Mouse (Mus musculus) limb, embryonic 15.5 days (tissue): ENCODE measurements at regions not wholly inside any gene's neighbourhood (a gene's known extent, or its start where the extent isn't known, plus 50 kb on each side); places are given as distances from the start of the nearest gene placed in this dataset.

Experiments
- ATAC-seq: fragments of 200-750 bp; cut with Nextera tagmentation; 2 replicates; pipeline ENCODE4 v1.8.0; 2017; ENCODE audit warnings: low read depth, moderate TSS enrichment; ENCODE audit not compliant: insufficient number of reproducible peaks, low FRiP score, low TSS enrichment
- H3K27ac ChIP-seq: fragments of 300-500 bp; sonication (generic); 2 replicates; pipeline ENCODE4 v1.5.1; 2015; ENCODE audit warnings: moderate library complexity, mild to moderate bottlenecking, inconsistent platforms
- H3K27me3 ChIP-seq: fragments of 300-500 bp; sonication (generic); 2 replicates; pipeline ENCODE4 v1.6.1; 2015; ENCODE audit warnings: inconsistent platforms
- H3K36me3 ChIP-seq: fragments of 300-500 bp; sonication (generic); 2 replicates; pipeline ENCODE4 v1.6.1; 2015; ENCODE audit warnings: inconsistent platforms
- H3K4me1 ChIP-seq: fragments of 300-500 bp; sonication (generic); 2 replicates; pipeline ENCODE4 v1.6.1; 2015; ENCODE audit warnings: inconsistent platforms
- H3K4me2 ChIP-seq: fragments of 300-500 bp; sonication (generic); 2 replicates; pipeline ENCODE4 v1.6.1; 2015; ENCODE audit warnings: mild to moderate bottlenecking, inconsistent platforms
- H3K4me3 ChIP-seq: fragments of 300-500 bp; sonication (generic); 2 replicates; pipeline ENCODE4 v1.5.1; 2015; ENCODE audit warnings: mild to moderate bottlenecking, inconsistent platforms
- H3K9ac ChIP-seq: fragments of 300-500 bp; sonication (generic); 2 replicates; pipeline ENCODE4 v1.6.1; 2015; ENCODE audit warnings: inconsistent platforms
- H3K9me3 ChIP-seq: fragments of 300-500 bp; sonication (generic); 2 replicates; pipeline ENCODE4 v1.6.1; 2016; ENCODE audit warnings: inconsistent platforms
- WGBS: fragments of 180-500 bp; shearing (Covaris S2); methylation state at CpG from one replicate; pipeline ENCODE4 v1.1.7; 2015; 5-methylcytosine and 5-hydroxymethylcytosine counted together

DNA sequence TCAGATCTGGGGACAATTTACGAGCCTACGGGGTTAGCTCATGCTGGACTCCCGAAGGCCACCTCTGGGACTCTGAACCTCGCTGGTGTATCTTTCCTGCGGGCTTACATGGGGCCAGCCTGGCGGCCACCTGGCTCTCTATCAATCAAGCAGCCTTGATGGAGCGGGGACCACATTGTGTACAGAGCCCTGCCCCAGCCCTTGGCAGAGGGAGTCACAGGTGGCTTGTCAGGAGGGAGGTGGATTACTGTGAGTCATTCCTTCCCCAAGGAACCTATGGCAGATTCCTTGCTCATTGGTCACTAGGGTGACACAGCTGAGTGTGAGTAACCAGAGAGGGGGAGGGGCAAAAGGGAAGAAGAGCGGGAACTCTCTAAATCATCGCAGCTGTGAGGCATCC lies 105.8 kb upstream of the Vangl1 start:
- Histone ChIP-seq H3K4me2 (peak overlapping the region; percentile 12; the same call in 1 of the 2 replicates), H3K27me3 (no peaks in the 10 kb centered on the region), H3K36me3 (no peaks in the 10 kb centered on the region), H3K9ac (no peak overlapping the region), H3K9me3 (no peaks in the 10 kb centered on the region), H3K4me3 (no peak overlapping the region), H3K4me1 (peaks cover 7% of the 10 kb centered on the region; the same call in 1 of the 2 replicates), H3K27ac (no peak overlapping the region)
- WGBS: 73% methylated on average over 9 of the region's 9 CpGs
- no peak for ATAC-seq

DNA sequence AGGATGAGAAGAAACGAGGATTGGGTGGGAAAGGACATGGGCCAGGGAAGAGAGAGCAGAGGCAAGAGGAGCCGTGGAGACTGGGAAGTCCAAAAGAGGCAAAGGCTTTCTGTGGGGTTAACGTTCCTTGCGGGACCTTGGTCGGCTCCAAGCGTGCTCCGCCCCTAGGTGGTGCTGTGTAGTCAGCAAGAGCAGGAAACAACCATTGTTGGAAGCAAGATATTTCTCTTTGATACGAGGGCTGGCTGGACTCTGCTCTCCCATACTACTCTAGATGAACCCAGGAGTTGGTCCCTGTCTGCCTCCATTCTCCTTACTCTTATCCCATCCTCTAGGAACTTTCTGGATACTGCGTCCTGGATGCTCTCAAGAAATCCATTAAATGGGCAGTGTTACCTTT lies 105.3 kb upstream of the Vangl1 start:
- Histone ChIP-seq H3K9ac (no peak overlapping the region), H3K4me2 (peak overlapping the region; percentile 12; the same call in 1 of the 2 replicates), H3K27ac (no peak overlapping the region), H3K4me1 (peaks cover 7% of the 10 kb centered on the region; the same call in 1 of the 2 replicates), H3K27me3 (no peaks in the 10 kb centered on the region), H3K9me3 (no peaks in the 10 kb centered on the region), H3K36me3 (no peaks in the 10 kb centered on the region), H3K4me3 (no peak overlapping the region)
- 20% methylated on average over 9 of the region's 9 CpGs for WGBS
- no peak for ATAC-seq

DNA sequence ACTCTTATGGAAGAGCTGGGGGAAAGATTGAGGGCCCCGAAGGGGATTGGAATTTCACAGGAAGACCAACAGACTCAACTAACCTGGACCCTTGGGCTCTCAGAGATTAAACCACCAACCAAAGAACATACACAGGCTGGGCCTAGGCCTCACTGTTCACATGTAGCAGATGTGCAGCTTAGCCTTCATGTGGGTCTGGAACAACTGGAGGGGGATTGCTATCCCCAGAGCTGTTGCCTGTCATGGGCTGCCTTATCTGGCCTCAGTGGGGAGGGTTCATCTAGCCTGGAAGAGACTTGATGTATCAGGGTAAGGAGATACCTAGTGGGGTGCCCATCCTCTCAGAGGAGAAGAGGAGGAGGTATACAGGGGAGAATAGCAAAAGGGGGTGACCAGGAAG lies 103.2 kb upstream of the Vangl1 start:
- H3K4me2 ChIP-seq: no peak overlapping the region
- no peak overlapping the region for H3K27ac ChIP-seq
- no peaks in the 10 kb centered on the region for H3K36me3 ChIP-seq
- ATAC-seq: no peak
- no peaks in the 10 kb centered on the region for H3K9me3 ChIP-seq
- H3K4me1 ChIP-seq: peaks cover 7% of the 10 kb centered on the region; the same call in 1 of the 2 replicates
- H3K27me3 ChIP-seq: no peaks in the 10 kb centered on the region
- no peak overlapping the region for H3K9ac ChIP-seq
- WGBS: 74% methylated on average over 1 of the region's 1 CpGs
- H3K4me3 ChIP-seq: no peak overlapping the region

DNA sequence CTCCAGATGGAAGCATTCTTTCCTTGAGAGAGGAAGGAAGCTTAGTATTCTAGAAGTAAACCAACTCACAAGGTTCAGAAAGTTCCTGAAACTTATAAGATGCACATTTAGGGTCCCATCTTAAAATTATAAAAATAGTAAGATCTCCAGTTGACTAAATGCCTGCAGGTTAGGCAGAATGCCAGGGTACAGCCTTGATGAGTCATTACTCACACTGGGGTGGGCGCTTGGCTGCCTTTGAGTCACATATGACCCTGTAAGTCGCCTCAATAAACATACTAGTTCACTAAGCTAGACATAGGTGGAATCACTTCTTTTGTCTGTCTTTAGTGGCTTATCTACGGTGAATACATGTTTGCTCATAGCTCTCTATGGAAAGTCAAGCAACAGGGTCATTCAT lies 87.9 kb upstream of the Vangl1 start:
- Histone ChIP-seq H3K27ac (no peak overlapping the region), H3K36me3 (no peaks in the 10 kb centered on the region), H3K4me3 (no peak overlapping the region), H3K4me1 (no peaks in the 10 kb centered on the region), H3K9ac (no peak overlapping the region), H3K27me3 (no peaks in the 10 kb centered on the region), H3K9me3 (no peaks in the 10 kb centered on the region), H3K4me2 (no peak overlapping the region)
- 88% methylated on average over 3 of the region's 3 CpGs for WGBS
- no peak for ATAC-seq

DNA sequence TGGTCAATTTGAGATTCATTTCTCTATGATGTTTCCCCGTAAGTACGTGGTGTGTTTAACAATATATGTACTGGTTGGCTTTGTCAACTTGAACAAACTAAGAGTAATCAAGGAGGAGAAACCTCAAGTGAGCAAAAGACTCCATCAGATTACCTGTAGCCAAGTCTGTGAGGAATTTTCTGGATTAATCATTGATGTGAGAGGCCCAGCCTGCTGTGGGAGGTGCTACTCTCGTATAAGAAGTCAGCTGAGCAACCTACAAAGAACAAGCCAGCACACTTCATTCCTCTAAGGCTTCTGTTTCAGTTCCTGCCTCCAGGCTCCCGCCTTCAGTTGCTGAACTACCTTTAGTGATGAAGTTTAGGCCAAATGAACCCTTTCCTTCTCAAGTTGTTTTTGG lies 77.5 kb upstream of the Vangl1 start:
- Histone ChIP-seq H3K4me3 (no peak overlapping the region), H3K27ac (no peak overlapping the region), H3K36me3 (no peaks in the 10 kb centered on the region), H3K4me2 (no peak overlapping the region), H3K4me1 (0 out of 2 replicates have a peak, but pooled peaks cover 2% of the 10 kb centered on the region), H3K9ac (no peak overlapping the region), H3K9me3 (no peaks in the 10 kb centered on the region), H3K27me3 (no peaks in the 10 kb centered on the region)
- ATAC-seq: no peak
- 73% methylated on average over 4 of the region's 4 CpGs for WGBS

DNA sequence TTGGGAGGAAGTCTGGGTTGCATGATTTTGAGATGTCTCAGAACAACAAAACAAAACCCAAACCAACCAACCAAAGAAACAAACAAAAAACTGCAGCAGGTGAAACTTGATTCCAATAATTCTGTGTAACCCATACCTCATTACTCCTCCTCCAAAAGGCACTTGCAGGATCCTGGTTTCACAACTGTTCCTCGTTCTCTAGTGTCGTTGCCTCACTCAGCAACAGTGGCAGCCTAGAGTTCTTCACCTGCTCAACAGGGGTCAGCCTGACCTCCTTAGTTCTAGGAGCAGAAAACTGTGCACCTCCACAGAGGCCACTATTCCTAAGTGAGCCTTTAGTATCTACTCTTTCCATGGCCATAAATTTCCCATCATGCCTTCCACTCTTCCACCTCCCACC lies 72.3 kb upstream of the Vangl1 start:
- no peak overlapping the region for H3K27ac ChIP-seq
- no peaks in the 10 kb centered on the region for H3K27me3 ChIP-seq
- WGBS: 68% methylated on average over 2 of the region's 2 CpGs
- H3K9me3 ChIP-seq: no peaks in the 10 kb centered on the region
- H3K9ac ChIP-seq: no peak overlapping the region
- no peak for ATAC-seq
- no peaks in the 10 kb centered on the region for H3K36me3 ChIP-seq
- no peak overlapping the region for H3K4me3 ChIP-seq
- peaks cover 5% of the 10 kb centered on the region; the same call in 1 of the 2 replicates for H3K4me1 ChIP-seq
- H3K4me2 ChIP-seq: no peak overlapping the region

DNA sequence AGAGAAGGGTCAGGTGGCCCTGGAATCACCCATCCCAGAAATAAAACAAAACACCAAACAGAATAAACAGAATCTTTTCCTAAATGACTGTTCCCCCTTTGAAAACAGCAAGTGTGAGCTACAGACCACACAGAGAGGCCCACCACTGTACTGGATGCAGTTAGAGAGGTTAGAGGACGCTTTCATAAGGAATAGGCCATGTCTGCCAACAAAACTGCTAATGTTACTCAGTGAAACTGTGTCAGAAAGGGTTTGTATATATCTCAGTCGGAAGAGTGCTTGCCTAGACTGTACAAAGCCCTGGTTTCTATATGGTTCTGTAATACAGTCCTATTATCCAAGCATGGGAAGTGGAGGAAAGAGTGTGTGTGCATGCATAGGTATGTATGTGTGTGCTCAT lies 71.8 kb upstream of the Vangl1 start:
- Histone ChIP-seq H3K27ac (no peak overlapping the region), H3K36me3 (no peaks in the 10 kb centered on the region), H3K4me3 (no peak overlapping the region), H3K9me3 (no peaks in the 10 kb centered on the region), H3K9ac (no peak overlapping the region), H3K27me3 (no peaks in the 10 kb centered on the region), H3K4me2 (no peak overlapping the region), H3K4me1 (peaks cover 5% of the 10 kb centered on the region; the same call in 1 of the 2 replicates)
- 71% methylated on average over 2 of the region's 2 CpGs for WGBS
- ATAC-seq: no peak

DNA sequence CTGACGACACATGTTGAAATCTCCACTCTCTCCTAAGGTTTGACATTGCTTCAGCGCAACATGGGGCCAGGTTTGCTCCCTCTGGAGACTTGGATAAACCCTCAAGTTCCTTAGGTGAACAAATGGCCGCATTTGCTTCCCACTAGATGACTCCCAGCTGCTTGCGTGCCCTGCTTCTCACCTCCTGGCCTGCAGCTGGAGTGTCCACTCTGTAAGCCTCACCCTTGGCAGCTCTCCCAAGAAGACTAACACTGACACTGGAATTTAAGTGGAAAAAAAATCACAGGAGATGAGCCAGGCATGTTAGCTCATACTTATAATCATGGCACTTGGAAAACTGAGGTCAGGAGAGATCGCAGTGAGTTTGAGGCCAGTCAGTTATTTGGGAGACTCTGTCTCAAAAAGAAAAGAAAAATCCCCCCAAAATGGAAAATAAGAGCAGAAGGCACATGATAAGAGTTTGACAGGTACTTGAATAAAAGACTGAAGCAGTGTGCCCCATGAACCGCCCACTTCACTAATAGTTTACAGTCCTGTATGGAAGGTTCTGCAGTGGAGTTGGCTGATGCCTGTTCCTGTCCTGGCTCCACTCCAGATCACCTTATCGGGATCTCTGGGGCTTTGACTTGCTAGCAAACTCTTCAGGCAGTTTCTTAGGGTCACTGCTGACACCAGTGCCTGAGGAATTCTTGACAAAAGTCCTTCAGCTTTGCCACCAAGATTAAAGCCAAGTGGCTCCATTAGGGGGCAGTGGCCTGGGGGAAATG lies 70.9 kb upstream of the Vangl1 start:
- H3K4me2 ChIP-seq: no peak overlapping the region
- no peak overlapping the region for H3K27ac ChIP-seq
- 68% methylated on average over 7 of the region's 7 CpGs for WGBS
- H3K36me3 ChIP-seq: no peaks in the 10 kb centered on the region
- H3K4me3 ChIP-seq: no peak overlapping the region
- no peak for ATAC-seq
- H3K9ac ChIP-seq: no peak overlapping the region
- no peaks in the 10 kb centered on the region for H3K27me3 ChIP-seq
- H3K9me3 ChIP-seq: no peaks in the 10 kb centered on the region
- peaks cover 5% of the 10 kb centered on the region; the same call in 1 of the 2 replicates for H3K4me1 ChIP-seq

DNA sequence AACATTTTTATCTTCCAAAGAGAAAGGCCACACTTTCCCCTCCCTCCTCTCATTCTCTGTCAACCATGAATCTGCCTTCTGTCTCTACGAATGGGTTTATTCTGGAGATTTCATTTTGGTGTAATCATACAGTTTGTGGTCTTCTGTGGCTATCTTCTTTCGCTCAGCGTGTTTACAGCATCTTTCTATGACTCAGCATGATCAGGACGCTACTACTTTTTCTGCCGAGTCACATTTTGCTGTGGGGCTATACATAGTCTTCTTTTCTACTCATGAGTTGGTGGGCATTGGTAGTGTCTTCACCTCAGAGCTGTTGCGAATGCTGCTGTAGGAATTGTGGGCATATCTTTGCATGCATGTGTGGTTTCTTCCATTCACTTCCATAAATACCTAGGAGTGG lies 66.3 kb upstream of the Vangl1 start:
- WGBS: 92% methylated on average over 6 of the region's 6 CpGs
- H3K4me2 ChIP-seq: no peak overlapping the region
- H3K27me3 ChIP-seq: no peaks in the 10 kb centered on the region
- H3K9ac ChIP-seq: no peak overlapping the region
- ATAC-seq: no peak
- no peaks in the 10 kb centered on the region for H3K9me3 ChIP-seq
- no peak overlapping the region for H3K4me3 ChIP-seq
- H3K27ac ChIP-seq: no peak overlapping the region
- H3K36me3 ChIP-seq: no peaks in the 10 kb centered on the region
- H3K4me1 ChIP-seq: peaks cover 18% of the 10 kb centered on the region

DNA sequence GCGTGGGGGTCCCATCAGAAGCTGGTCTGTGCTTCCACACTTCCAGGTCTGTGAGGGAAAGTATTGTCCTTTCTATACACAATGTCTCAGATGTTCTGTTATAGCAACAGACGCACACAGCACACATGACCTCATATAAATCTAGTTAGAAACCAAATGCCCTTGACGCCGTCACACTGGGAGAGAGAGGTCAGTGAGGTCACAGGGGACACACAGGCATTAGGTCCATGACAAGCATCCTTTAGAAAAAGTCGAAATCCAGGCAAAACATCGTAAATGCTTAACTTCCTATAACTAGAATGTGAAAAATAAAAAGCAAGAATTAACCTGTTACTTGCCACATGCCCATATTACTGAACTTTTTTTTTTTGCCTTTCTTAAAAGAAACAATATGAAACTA lies 65.8 kb upstream of the Vangl1 start:
- Histone ChIP-seq H3K9me3 (no peaks in the 10 kb centered on the region), H3K27me3 (no peaks in the 10 kb centered on the region), H3K36me3 (no peaks in the 10 kb centered on the region), H3K27ac (no peak overlapping the region), H3K9ac (no peak overlapping the region), H3K4me2 (no peak overlapping the region), H3K4me1 (peaks cover 20% of the 10 kb centered on the region), H3K4me3 (no peak overlapping the region)
- WGBS: 47% methylated on average over 6 of the region's 6 CpGs
- no peak for ATAC-seq

DNA sequence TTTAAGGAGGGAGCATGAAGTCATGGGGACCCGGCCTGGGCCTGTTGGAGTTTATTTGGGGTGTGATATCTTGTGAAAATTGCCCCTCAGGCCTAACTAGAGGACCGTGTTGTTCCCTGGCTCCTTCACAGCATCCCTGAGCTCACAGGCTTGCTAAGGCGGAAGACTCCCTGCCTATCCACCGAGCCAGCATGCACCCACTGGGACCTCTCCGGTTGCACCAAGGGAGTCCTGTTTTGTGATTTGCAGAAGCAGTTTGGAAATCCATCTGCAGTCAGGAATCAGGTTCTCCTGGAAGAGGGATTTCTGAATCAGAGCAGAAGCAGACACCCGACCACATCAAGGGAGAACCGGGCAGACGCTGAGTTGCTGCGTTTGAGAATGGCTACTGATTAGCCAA lies 61.6 kb upstream of the Vangl1 start:
- ATAC-seq: no peak
- WGBS: 28% methylated on average over 9 of the region's 9 CpGs
- H3K36me3 ChIP-seq: no peaks in the 10 kb centered on the region

DNA sequence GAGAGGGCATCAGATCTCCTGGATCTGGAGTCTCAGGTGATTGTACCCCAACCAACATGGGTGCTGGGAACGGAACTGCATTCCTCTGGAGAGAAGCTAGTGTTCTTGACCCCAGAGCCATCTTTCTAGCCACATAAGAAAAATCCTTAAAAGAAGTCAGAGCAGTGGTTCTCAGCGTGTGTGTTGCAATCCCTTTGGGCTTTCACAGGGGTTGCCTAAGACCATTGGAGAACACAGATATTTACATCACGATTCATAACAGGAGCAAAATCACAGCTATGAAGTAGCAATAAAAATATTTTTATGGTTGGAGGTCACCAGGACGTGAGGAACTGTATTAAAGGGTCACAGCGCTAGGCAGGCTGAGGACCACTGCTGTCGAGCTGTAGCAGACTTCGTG lies 60.7 kb upstream of the Vangl1 start:
- no peak overlapping the region for H3K9ac ChIP-seq
- no peak for ATAC-seq
- no peak overlapping the region for H3K4me2 ChIP-seq
- no peaks in the 10 kb centered on the region for H3K36me3 ChIP-seq
- H3K4me3 ChIP-seq: no peak overlapping the region
- no peaks in the 10 kb centered on the region for H3K27me3 ChIP-seq
- H3K9me3 ChIP-seq: no peaks in the 10 kb centered on the region
- WGBS: 42% methylated on average over 7 of the region's 7 CpGs
- peaks cover 30% of the 10 kb centered on the region for H3K4me1 ChIP-seq
- H3K27ac ChIP-seq: no peak overlapping the region

More for the DNA sequence above, 61.6 kb upstream of the Vangl1 start:
- H3K9me3 ChIP-seq: no peaks in the 10 kb centered on the region
- no peaks in the 10 kb centered on the region for H3K27me3 ChIP-seq
- peaks cover 30% of the 10 kb centered on the region for H3K4me1 ChIP-seq
- no peak overlapping the region for H3K9ac ChIP-seq
- H3K4me2 ChIP-seq: no peak overlapping the region
- no peak overlapping the region for H3K27ac ChIP-seq
- H3K4me3 ChIP-seq: no peak overlapping the region
